Mouse (Mus musculus): ENCODE results near the gene Add2.

The Add2 gene

GRCm38 (mm10) chr6:86148518-86148917 lies 120.0 kb downstream of the Add2 start:
- no peak for DNase-seq

DNA sequence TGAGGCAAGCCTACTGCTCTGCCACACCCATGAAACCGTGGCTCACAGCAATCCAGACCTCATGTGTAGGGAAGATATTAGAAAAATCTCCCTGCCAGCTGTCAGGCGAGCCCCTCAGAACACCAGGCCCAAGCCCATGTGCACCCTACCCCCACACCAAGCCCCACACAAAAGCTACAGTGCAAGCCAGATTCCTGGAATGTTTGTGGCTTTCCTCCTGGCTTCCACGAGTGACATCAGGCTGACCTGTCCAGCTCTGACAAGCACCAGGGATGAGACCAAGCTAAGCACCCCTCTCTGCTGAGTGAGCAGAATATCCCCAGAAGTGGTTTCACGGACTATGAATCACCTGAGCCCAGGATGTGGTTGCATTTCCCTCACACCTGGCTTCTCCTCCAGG lies 120.5 kb downstream of the Add2 start:
- no peak for DNase-seq

- DNase-seq = no peak
Measured at GRCm38 (mm10) chr6:86152676-86153075, 124.2 kb downstream of the Add2 start.

GRCm38 (mm10) chr6:86153436-86153990 lies 125.0 kb downstream of the Add2 start:
- no peak for DNase-seq

DNA sequence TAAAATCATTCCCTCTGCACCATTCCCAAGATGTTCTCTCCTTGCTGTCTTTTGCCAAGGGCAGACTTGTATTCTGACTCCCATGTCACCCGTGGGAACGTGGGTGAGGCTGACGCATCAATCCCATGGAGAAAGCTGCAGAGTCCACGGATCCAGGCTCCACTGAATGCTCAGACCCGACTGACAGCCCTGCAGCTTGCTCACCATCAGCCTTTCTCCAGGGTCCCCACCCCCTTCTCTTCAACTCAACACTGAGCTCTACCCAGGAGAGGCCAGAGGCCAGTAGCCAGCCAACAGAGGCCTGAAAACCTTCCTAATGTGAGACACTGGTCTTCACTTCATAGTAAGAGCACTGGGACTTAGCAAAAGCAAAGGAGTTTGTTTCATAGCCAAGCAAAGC lies 125.5 kb downstream of the Add2 start:
- DNase-seq = no peak

DNA sequence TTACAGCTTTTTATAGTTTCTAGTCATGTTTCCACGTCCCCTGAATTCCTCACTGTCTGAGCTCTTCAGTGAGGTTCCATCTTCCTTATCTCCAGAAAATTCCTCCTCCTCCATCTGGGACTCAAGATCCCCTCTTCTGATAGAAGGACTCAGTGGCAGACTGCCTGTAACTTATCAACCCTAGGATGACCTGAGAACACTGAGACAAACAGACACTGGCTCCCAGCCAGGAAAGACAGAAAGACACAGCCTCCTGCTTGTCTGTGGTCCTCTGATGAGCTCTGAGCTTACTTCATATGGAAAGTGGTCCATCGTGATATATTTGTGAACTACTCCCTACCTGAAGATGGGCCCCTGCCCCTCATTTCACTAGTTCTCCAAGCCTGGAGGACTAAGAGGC lies 126.0 kb downstream of the Add2 start:
- DNase-seq = no peak

GRCm38 (mm10) chr6:86157253-86158234 lies 129.1 kb downstream of the Add2 start:
- DNase-seq = no peak

- no peak for DNase-seq
Measured at GRCm38 (mm10) chr6:86160878-86161277, 132.4 kb downstream of the Add2 start.

- no peak for DNase-seq
Measured at GRCm38 (mm10) chr6:86161586-86161985, 133.1 kb downstream of the Add2 start.

GRCm38 (mm10) chr6:86164028-86164427 lies 135.5 kb downstream of the Add2 start:
- DNase-seq = no peak

- no peak for DNase-seq
Measured at GRCm38 (mm10) chr6:86166426-86166825, 137.9 kb downstream of the Add2 start.

DNA sequence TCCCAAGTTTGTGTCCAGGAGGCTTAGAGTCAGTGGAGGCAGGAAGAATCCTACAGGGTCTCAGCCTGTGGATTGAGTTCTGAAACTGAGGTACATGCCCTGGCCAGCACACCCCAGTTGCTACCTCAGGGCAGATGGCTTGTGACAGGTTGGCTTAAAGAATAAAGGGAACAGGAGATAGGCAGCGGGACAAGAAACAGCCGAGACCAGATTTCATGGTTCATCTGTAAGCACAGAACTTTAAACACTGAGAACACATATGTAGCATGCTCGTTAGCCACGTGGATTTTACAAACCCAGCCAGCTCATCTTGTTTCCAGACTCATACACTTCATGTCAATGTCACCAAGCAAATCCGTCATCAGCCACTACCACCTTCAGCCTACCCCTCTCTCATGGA lies 139.4 kb downstream of the Add2 start:
- DNase-seq = no peak

DNA sequence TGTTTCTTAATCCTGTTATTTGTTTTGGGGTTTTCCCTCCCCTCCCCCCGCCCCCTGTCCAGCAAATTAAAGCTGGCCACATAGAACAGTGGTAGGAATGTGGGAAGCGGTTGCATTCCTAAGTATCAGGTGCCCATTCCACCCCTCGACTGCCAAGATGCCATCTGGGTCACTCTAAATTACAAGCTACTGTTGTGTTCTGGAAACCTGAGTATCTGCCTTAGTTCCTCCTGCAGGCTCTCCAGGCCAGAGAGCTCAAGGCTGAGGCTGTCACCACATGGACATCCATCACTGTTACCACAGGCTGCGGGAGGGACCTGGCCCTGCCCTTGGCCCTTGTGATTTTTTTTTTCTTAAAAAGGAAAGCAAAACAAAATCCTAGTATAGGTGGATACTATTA lies 140.7 kb downstream of the Add2 start:
- DNase-seq = no peak
